Mouse (Mus musculus) hindbrain, embryonic 11.5 days (tissue): ENCODE measurements around the gene Zmat3. TPM values are rescaled to one million over a fixed set of nuclear protein-coding genes. Genes with fewer than 3 reads are reported as not detected.

Experiments
- polyA plus RNA-seq: library from polyadenylated mRNA; unstranded; fragments of >200 nt; fragmentation: Nextera tagmentation; extraction: Ambion mirVana; gene quantifications from 2 replicates; pipeline ENCODE4 v1.2.1, GENCODE M21; 2014

Gene Zmat3
- polyA plus RNA-seq, 1 experiment from 2014 or later: 11.6 TPM

Other genes starting within 250 kb of the Zmat3 start
- gene Pik3ca, start 31.7 kb upstream of the Zmat3 start, polyA plus RNA-seq: 17.8 and 21.6 TPM in 2 replicates
- gene Kcnmb3, start 126.2 kb upstream of the Zmat3 start, polyA plus RNA-seq: 0.12 TPM in 1 of 2 replicates, not detected in the other
- 48.0 and 48.1 TPM in 2 replicates for gene Zfp639, start 144.2 kb upstream of the Zmat3 start, polyA plus RNA-seq
- gene Mfn1, start 163.5 kb upstream of the Zmat3 start, polyA plus RNA-seq: 31.0 and 39.5 TPM in 2 replicates